Mouse (Mus musculus) testis, adult 2 months (tissue): Measurements from ENCODE around the gene Afap1l2.

Experiments used
- CTCF ChIP-seq: fragments of 200-500 bp; IDR thresholded peaks from 2 replicates; pipeline ENCODE4 v1.5.1; 2012; ENCODE audit warnings: low read depth, mild to moderate bottlenecking, inconsistent platforms, low read length, moderate library complexity; ENCODE audit not compliant: control insufficient read depth, insufficient read depth, insufficient replicate concordance
- POLR2A ChIP-seq: fragments of 200-500 bp; IDR thresholded peaks from 2 replicates; pipeline ENCODE4 v1.6.1; 2012; ENCODE audit warnings: low read depth, mild to moderate bottlenecking, inconsistent platforms, low read length, moderate library complexity; ENCODE audit not compliant: control insufficient read depth

DNA sequence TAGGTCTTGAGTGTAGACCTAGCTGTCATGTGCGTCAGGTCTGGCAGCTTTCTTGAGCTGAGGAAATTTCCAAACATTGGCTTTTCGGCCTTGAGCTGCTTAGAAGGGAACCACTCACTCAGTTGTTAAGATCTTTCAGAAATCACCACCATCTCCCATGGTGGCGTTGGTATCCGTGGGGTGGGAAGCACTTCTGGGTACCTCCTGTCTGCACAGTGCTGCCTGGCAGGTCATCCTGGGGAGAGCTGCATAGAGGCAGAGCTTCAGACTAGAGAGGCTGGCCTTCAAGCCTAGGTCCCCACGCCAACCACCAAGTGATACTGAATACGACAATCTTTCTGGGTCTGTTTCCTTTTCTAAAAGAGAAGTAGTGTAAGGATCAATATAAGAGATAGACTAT, 21.4 kb upstream of the Afap1l2 start:
- TF ChIP-seq POLR2A (no peak), CTCF (no peak)
